Mouse (Mus musculus): ENCODE measurements around the gene Ace3.
A peak's percentile ranks its signal among the peaks of the same experiment; 100 is the strongest.
"Not testable (repeated sequence)": the region's sequence is repeated elsewhere in the genome, so short reads cannot be mapped to it uniquely, and the experiment has no call there.

The Ace3 gene

DNA sequence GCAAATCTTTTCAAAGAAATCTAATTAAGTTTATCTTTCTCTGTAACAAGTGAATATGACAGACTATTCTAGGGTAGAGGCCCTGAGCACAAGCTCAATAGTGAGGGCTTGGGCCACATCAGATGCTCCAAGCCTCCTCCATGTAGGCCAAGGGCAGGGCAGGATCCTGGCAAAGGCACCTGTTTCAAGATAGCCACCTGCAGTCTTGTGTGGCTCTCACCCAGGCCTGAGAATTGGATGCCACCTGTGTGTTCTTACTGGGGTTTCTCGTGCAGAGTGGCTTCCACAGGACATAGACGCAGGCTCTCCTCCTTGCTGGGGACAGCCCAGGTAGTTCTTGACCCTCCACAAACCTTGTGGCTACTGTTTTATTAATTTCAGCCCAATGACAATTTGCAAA is 16.2 kb upstream of the Ace3 start:
- no peak for DNase-seq (ENCODE audit: low read depth in 1 of 2, low spot score in 2 of 2)

DNA sequence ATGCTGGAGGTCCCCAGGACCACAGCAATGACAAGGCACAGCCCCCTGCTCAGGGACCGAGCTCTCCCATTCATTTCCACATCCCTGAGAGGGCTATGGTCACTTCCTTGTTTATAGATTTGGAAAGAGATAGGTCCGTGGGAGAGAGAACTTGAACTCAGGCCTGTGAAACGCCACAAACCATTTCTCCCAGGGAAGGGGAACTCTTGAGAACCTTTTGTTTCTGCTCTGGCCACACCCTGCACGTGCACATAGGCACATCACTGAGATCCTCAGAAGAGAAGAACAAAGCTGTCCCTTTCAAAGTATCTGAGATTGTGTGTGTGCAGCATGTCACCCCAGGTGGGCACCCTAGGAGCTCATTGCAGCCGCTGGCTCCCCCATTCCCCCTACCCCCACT is 15.8 kb upstream of the Ace3 start:
- DNase-seq (ENCODE audit: low read depth in 1 of 2, low spot score in 2 of 2), result peak in 1 of 2 experiments; percentile 43

- DNase-seq (ENCODE audit: low read depth in 1 of 2, low spot score in 2 of 2), result no peak
These were observed 10.0 kb upstream of the Ace3 start for GRCm38 (mm10) chr11:105984452-105984851.

DNA sequence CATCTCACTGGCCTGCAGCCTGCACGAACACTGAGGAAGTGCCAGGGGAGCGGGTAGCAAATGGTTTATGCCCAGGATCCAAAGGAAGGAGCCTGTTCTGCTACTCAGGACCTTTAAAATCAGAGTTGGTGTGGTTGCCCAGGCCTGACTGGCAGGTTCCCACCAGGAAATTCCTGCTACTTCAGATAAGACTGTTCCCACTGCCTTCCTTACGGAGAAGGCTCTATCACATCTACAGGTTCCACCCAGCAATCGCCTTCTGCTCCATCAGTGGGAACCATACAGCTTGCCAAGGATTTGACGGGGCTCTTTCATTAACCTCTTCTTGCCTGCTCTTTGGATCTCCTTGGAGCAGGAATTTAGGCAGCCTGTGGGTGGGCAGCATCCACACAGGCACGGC is 7.0 kb upstream of the Ace3 start:
- no peak for DNase-seq (ENCODE audit: low read depth in 1 of 2, low spot score in 2 of 2)

GRCm38 (mm10) chr11:105989446-105989845 is 5.0 kb upstream of the Ace3 start:
- DNase-seq (ENCODE audit: low read depth in 1 of 2, low spot score in 2 of 2), result peak in 1 of 2 experiments; percentile 40

- DNase-seq (ENCODE audit: low read depth in 1 of 2, low spot score in 2 of 2), result peak; percentile 20 to 33
These were observed 4.2 kb upstream of the Ace3 start for GRCm38 (mm10) chr11:105990231-105990630.

DNA sequence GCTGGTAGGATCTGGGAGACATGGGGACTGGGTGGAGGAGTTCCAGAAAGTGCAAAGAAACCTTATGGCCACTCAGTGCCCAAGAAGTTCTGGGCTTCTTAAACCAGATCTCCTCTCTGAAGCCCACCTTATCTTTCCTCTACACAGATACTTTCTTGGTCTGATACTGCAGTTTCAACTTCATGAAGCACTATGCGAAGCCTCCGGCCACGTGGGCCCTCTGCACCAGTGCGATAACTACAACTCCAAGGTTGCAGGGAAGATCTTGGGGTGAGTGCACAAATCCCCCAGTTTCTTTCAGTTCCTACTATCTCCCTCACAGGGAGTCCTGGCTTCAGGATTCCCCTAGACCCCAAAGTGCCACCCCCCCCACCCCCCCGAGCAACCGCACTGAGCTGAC is 5.6 kb downstream of the Ace3 start:
- DNase-seq (ENCODE audit: low read depth in 1 of 2, low spot score in 2 of 2), result no peak

- DNase-seq (ENCODE audit: low read depth in 1 of 2, low spot score in 2 of 2), result no peak
These were observed 7.2 kb downstream of the Ace3 start for GRCm38 (mm10) chr11:106001718-106002117.

- no peak for DNase-seq (ENCODE audit: low read depth in 1 of 2, low spot score in 2 of 2)
These were observed 10.1 kb downstream of the Ace3 start for GRCm38 (mm10) chr11:106004576-106004975.

DNA sequence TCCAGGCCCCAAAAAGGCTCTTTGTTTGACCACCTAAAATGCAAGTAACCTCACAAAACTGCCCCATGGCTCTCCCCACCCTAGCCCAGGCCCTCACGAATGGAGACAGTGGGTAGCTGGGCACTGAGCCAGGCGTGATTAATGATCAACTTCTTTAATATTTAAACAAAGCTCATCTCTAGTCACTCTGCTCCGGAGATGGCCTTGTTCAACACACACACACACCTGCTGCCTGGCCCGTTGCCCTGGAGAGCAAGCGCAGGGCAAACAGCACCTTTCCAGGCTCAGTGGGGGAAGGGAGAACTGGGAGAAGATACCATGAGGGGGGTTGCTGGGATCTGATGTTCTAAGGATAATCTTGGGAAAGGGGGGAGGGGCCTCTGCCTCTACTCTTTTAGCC is 11.5 kb downstream of the Ace3 start:
- DNase-seq (ENCODE audit: low read depth in 1 of 2, low spot score in 2 of 2), result no peak

GRCm38 (mm10) chr11:106007821-106008220 is 13.3 kb downstream of the Ace3 start, which contains the start of gene Kcnh6:
Gene Kcnh6 (plus strand): TSS chr11:106008124.
- peak in 1 of 2 experiments; percentile 44 for DNase-seq (ENCODE audit: low read depth in 1 of 2, low spot score in 2 of 2)

- no peak for DNase-seq (ENCODE audit: low read depth in 1 of 2, low spot score in 2 of 2)
These were observed 18.2 kb downstream of the Ace3 start for GRCm38 (mm10) chr11:106012711-106013110.

GRCm38 (mm10) chr11:106013556-106014225 is 19.2 kb downstream of the Ace3 start:
- no peak for DNase-seq (ENCODE audit: low read depth in 1 of 2, low spot score in 2 of 2)

DNA sequence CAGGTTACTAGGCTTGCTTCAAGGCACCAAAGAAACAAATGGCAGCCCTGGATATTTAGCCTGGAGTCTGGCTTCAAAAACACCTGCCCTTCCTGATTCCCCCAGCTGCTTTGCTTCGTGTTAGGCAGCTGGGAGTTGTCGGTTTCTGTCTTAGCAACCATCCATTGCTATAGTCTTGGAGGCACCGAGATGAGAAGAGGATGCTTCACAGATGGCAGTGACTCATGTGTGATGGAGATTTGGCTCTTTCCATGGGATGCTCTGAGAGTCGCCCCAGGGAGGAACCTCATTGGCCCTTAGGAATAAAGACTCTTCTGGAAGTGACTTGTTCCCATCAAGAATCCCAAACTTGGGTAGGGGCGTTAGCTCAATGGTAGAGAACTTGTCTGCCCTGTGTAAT is 22.0 kb downstream of the Ace3 start:
- DNase-seq (ENCODE audit: low read depth in 1 of 2, low spot score in 2 of 2), result no peak

- DNase-seq (ENCODE audit: low read depth in 1 of 2, low spot score in 2 of 2), result no peak
These were observed 25.7 kb downstream of the Ace3 start for GRCm38 (mm10) chr11:106020051-106020763.

GRCm38 (mm10) chr11:106025774-106026173 is 31.3 kb downstream of the Ace3 start:
- DNase-seq (ENCODE audit: low read depth in 1 of 2, low spot score in 2 of 2), result no peak

GRCm38 (mm10) chr11:106026465-106027151 is 32.1 kb downstream of the Ace3 start:
- DNase-seq (ENCODE audit: low read depth in 1 of 2, low spot score in 2 of 2), result no peak

DNA sequence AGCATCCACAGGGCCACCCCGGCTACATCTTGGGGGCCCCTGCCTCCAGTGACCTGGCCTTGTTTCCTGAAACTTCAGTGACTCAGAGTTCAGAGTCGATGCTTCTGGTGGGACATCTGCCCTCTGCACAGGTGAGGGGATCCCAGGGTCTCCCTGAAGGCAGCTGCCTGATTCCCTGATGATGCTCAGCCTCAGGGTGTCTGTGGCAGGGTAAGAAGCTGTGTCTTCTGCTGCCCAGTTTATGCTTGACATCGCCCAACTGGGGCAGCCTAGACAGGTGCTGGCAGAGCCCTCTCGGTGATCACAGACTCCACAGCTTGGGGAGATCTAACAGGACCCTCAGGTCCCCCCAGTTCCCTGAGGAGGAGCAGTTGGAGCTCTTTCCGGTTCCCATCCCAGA is 33.1 kb downstream of the Ace3 start:
- no peak for DNase-seq (ENCODE audit: low read depth in 1 of 2, low spot score in 2 of 2)

- DNase-seq (ENCODE audit: low read depth in 1 of 2, low spot score in 2 of 2), result not testable (repeated sequence)
These were observed 37.6 kb downstream of the Ace3 start for GRCm38 (mm10) chr11:106032074-106032473.

DNA sequence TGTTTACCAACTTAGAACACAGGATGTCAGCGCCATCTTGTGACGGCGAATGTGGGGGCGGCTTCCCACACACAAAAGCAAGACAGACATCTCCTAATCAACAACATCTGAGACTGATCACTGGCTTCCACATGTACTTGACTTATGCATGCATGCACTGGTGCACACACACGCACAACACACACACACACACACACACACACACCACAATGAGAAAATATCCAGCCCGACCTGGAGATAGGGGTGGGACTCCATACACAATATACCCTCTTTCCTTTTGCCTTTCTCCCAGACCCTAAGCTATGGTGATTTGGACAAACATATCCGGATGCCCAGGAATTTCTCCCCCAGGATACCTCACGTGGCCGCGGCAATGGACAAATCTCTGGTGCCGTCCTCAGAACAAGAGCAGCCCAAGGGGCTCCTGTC is 39.0 kb downstream of the Ace3 start:
- peak in 1 of 2 experiments; percentile 32 for DNase-seq (ENCODE audit: low read depth in 1 of 2, low spot score in 2 of 2)

DNA sequence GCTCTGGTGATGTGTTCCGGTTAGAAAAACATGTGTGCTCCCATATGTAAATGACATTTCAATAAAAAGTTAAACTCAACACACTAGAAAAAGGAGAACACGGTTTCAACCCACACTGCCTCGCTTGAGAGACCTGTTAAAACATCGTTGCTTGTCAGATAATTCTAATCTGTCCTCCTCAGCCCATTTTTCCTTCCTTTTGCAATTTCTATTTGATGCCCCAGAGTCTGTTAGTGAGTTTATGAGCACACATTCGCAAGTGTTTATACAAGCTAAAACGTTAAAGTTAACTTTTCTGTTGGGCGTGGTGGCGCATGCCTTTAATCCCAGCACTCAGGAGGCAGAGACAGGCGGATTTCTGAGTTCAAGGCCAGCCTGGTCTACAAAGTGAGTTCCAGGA is 40.5 kb downstream of the Ace3 start:
- no peak for DNase-seq (ENCODE audit: low read depth in 1 of 2, low spot score in 2 of 2)

Measured in monocyte, adult 2 months (primary cell).